Mouse (Mus musculus) regulatory T cell (primary cell): ENCODE data around the gene Stk10.

Experiments used
- in situ Hi-C: fragments of 300-600 bp; cut with MboI, MseI; formaldehyde crosslinking; loops from one replicate; pipeline ENCODE4 v1.15.1; 2025; ENCODE audit warnings: high pct_unique_total_duplicates

Gene Stk10

DNA sequence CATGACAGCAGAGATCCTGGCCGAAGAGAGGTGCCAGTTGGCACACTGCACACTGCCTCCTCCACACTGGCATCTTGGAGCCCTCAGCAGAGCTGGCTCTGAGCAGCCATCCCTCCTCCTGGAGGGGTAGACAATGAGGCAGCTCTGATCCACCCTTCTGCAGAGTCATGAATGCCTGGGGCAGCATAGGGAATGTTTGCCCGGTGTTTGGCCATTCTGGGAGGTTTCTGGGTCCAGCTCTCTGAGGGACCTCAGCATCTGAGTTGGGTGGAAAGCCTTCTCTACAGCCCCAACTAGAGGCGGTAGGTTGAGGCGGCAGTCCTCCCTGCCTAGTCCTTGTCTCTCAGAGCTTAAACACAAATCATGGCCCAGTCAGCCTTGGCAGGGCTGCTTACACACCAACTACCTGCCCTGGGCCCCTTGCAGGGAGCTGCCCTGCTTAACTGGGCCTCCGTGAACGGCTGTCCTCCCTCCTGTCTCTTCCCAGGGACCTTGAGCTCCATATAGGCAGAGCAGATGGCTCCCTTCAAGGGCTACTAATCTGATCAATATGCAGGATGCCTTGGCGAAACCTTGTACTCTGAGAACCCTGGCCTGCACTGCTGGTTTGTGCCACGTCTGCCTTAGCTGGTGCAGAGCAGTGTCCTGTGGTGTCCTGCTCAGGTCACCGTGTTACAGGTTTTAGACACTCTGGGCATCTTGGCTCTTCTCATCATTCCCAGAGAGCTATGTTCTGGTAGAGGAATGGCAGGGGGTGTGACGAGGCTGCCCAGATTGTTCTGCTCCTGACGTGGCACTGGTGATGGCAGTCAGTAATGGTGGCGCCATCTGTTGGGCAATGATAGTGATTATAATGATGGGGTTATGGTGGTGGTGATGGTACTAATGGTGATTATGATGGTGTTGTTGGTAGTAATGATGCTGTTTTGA lies 59.1 kb downstream of the Stk10 start:
- in situ Hi-C loops, result loop anchor here (5.0 to 10.0 kb wide), 2 partner anchors 145 to 247 kb away; partner anchors contain the start of gene Sh3pxd2b

DNA sequence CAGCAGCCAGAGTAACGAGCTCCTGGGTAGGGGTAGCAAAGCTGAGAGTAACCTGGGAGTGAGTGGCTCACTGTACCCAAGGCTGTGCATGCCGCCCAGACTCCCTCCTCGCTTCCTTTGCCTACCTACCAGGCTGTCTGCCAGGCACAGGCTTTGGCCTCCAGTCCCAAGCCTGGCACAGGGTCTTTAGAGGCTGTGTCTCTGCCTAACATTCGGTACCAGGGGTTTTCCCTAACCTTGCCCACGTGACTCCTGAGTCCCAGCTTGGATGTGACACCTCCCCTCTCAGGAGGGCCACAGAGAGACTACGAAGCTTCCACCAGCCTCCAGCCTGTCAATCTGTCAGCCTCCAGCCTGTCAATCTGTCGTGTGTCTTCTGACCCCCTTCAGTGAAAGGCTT lies 60.0 kb downstream of the Stk10 start:
- in situ Hi-C loops, result loop anchor here (5.0 to 10.0 kb wide), 2 partner anchors 146 to 248 kb away; partner anchors contain the start of gene Sh3pxd2b

DNA sequence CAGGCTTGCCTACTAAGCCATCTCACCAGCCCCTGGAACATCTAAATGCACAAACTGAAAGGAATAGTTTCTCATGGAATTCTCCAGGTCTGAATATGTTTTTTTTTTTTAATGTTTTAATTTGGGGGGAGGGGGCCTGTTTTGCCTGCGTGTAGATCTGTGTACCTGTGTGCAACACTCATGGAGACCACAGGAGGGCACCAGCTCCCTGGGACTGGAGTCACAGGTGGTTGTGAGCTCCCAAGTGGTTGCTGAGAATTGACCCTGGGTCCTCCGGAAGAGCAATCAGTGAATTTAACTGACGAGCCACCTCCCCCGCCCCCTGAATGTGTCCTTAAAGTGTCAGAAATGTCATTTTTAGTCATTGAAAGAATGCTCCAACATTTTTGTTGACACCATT lies 61.0 kb downstream of the Stk10 start:
- in situ Hi-C loops, result loop anchor here (5.0 to 10.0 kb wide), 2 partner anchors 147 to 249 kb away; partner anchors contain the start of gene Sh3pxd2b

DNA sequence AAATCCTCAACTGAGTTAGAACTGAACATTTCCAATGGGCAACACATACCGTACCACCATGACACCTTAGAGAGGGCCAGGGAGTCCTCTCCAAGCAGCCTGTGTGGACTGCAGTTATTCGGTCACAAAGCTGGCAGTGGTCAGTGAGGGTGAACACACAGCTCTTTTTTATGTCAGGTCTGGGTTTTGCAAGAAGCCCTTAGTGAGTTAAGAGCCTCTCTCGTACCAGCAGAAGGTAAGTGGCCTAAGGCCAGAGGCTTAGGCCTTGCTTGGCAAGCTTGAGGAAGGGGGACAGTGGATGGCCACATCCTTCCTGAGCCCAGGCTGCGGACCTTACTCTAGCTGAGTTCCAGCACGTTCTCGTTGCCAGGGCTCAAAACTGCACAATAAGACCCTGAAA lies 67.3 kb downstream of the Stk10 start:
- in situ Hi-C loops, result loop anchor here (25.0 kb wide), 1 partner anchor 537 kb away; the partner anchor contains the start of gene Fgf18

DNA sequence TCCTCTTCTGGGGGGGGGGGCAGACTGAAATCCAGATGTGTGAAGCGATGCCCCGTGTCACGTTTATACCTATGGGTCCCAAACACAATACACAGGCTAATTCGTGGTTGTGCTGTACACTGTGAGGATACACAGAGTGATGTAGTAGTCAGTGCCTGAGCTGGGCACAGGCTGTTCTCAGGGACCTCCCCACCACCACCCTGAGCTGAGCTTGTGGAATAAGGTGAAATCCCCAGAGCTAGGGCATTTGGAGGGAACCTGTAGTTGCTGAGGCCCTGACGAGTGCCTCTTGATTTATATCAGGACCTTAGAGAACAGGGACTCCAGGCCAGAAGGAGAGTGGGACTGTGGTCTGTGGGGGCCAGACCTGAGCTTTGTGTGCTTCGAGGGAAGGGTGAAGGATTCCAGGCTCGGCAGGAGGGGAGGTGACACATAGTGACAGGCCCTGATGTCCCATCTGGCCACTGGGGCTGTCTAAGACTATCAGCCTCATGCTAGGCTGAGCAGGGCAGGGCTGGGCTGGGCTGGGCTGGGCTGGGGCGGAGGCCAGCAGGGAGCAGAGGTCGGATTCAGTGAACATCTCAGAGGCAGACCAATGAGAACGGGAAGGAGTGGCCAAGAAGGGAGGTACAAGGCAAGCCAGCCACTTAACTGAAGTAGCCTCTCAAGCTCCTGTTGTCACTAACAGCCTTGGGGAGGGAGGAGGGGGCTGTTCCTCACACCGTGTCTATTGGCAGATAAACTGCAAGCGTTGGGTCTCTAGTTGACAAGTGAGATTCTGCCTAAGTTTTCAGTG lies 68.6 kb downstream of the Stk10 start:
- in situ Hi-C loops, result loop anchor here (25.0 kb wide), 1 partner anchor 536 kb away; the partner anchor contains the start of gene Fgf18

DNA sequence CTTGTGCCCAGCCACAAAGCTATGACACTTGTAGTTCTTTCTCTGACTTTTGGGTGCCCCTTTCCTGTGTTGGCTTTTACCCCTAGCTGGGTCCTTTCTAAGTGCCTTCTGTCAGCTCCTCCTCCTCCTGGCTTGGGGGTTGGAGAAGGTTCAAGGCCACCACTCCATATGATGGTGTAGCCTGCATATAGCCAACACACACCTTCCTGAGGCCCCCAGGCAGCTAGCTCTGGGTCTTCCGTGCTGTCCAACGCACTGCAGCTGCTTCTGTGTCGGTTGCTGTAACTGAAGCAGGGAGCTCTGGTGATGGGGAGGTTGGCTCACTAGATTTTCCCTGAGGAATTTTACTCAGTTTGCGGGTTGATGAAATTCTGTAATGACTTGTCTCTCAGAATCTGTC lies 71.6 kb downstream of the Stk10 start:
- in situ Hi-C loops, result loop anchor here (25.0 kb wide), 1 partner anchor 533 kb away; the partner anchor contains the start of gene Fgf18

DNA sequence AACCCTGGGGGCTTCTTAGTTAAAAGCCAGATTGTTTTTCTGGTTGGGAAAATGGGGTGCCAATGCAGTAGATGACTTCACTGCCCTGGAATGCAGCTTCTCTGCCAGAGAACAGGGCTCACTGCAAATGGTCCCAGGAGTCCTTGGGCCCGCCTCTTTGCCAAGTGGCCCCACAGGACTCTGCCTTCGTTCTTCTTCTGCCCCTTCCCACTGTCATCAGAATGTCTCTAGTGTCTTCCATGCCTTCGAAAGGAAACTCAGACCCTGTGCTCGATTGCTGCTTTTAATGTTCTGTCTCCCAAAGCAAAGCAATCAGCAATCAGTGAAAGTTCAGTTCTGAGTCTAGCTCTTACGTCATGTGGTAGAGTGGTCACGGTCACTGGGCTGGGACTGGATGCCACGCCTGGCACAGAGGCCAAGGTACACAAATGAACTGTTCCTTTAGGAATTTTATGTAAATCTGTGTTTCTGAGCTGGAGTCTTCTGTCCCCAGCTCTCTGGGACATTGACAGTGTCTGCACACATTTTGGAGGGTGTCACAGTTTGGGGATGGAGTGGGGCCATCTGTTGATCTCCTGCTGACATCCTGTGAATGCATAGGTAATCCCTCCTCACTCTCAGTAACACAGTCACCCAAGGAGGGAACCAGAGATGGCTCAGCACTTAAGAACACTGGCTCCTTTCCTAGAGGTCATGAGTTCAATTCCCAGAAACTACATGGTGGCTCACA lies 72.2 kb downstream of the Stk10 start:
- in situ Hi-C loops, result loop anchor here (25.0 kb wide), 1 partner anchor 532 kb away; the partner anchor contains the start of gene Fgf18

DNA sequence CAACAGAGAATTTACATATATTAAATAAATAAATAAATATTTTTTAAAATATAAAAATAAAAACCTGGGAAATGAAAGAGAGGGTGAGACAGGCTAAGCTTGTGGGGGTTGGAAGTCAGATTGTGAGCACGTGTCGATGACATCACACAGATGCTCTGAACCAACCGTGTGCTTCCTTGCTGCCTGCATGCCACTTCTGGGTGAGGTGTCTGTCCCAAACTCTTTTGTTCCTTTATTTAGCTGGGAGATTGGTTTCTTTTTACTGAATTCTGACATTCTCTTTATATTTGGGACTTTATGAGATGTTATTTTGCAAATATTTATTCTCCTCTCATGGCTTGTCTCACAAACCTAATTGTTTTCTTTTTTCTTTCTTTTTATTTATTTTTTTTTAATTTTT lies 72.8 kb downstream of the Stk10 start:
- in situ Hi-C loops, result loop anchor here (25.0 kb wide), 1 partner anchor 531 kb away; the partner anchor contains the start of gene Fgf18

DNA sequence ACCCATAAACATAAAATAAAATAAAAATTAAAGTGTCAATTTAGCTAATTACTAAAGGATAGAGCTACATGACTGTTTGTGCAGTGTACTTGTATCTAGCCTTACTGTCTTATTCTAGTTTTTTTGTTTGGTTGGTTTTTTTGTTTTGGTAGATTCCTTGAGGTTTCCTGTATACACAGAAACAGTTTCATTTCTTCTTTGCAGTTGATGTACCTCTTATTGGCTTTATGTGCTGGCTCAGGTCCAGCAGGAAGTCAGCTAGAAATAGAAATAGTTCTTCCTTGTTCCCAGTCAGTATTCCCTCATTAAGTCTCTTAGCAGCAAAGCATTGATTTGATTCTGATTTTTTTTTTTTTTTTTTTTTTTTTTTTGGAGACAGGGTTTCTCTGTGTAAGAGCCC lies 74.2 kb downstream of the Stk10 start:
- in situ Hi-C loops, result loop anchor here (25.0 kb wide), 1 partner anchor 530 kb away; the partner anchor contains the start of gene Fgf18

DNA sequence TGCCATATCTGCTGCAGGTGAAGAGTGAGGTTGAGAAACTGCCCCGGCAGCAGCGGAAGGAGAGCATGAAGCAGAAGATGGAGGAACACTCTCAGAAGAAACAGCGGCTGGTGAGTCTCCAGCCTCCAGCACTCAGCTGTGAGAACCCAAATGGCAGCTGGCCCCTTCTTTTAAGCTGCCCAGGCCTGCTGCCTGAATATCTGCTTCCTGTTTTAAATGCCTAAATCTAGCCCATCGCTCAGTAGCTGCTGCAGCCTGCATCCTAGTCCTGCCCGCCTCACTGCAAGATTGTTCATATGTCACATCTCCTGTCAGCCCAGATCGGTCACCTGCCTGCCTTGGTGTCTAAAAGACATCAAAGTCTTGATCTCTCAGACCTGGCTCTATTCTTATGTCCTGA lies 77.5 kb downstream of the Stk10 start:
- in situ Hi-C loops, result loop anchor here (25.0 kb wide), 1 partner anchor 527 kb away; the partner anchor contains the start of gene Fgf18

DNA sequence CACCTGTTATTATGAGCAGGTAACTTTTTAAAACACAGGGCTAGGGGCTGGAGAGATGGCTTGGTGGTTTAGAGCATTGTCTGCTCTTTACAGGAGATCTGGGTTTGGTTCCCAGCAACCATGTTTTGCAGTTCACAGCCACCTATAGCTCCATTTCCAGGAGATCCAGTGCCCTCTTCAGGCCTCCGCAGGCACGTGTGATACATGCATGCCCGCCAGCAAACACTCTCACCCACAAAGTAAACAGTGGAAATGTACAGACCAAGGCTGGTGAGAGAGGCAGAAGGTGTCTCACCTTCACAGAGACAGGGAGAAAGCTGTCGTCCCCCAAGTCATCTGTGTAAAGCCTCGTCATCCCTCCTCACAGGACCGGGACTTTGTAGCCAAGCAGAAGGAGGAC lies 79.2 kb downstream of the Stk10 start:
- in situ Hi-C loops, result loop anchor here (25.0 kb wide), 1 partner anchor 525 kb away; the partner anchor contains the start of gene Fgf18

DNA sequence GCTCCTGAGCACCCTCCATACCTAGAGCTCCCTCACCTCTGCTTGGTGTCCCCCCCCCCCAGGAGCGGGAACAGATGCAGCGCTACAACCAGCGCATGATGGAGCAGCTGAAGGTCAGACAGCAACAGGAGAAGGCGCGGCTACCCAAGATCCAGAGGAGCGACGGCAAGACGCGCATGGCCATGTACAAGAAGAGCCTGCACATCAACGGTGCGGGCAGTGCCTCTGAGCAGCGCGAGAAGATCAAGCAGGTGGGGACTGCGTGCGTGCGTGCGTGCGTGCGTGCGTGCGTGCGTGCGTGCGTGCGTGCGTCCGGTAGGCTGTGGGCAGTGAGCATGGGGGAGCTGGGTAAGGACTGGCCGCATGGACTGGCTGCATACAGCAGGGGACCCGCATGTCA lies 81.4 kb downstream of the Stk10 start:
- in situ Hi-C loops, result loop anchor here (25.0 kb wide), 1 partner anchor 523 kb away; the partner anchor contains the start of gene Fgf18

DNA sequence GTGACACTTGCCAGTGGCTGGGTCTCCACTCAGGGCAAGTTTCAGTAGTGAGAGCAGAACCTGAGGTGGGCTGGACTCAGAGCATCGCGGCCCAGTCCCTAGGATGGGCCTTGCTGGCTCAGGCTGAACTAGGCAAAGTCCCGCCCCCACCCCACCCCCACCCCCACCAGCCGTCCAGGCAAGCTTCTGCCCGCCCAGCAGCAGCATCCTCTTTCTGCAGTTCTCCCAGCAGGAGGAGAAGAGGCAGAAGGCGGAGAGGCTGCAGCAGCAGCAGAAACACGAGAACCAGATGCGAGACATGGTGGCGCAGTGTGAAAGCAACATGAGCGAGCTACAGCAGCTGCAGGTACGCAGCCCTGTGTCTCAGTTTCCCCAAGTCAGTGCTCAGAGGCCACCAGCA lies 82.5 kb downstream of the Stk10 start:
- in situ Hi-C loops, result loop anchor here (25.0 kb wide), 1 partner anchor 522 kb away; the partner anchor contains the start of gene Fgf18

DNA sequence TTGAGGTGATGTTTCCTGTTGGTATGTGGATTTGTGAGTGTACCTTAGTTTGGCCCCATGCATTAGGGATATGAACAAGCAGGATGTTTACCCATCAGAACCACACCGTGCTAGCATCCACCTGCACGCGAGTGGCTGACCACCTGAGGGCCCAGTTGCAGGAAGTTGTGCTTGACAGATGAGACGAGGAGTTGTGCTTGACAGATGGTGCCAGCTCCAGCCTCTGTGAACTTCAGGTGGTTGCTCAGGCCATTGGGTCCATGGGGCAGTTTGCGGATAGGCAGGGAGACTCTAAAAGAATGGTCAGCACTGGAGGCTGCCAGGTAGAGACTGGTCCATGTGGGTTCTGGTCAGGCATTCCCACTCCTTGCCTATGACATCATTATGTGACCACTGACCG lies 83.0 kb downstream of the Stk10 start:
- in situ Hi-C loops, result loop anchor here (25.0 kb wide), 1 partner anchor 521 kb away; the partner anchor contains the start of gene Fgf18

DNA sequence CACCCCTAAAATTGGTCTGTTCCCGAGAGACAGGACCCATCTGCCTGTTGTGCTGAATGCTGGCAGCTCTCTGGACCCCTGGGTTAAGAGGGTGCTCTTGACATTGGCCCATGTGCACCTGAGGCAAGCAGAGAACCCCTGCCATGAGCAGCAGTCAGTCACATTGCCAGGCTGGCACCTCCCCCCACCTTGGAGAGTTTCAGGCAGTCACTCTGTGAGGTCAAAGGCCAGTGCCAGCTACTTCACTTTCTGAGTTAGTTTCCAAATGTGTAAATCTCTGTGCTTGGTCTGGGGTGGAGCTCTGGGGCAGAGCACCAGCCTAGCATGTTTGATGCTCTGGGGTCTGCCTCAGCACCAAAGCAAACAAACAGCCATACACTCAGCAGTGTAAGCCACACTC lies 84.9 kb downstream of the Stk10 start:
- in situ Hi-C loops, result loop anchor here (25.0 kb wide), 1 partner anchor 519 kb away; the partner anchor contains the start of gene Fgf18

DNA sequence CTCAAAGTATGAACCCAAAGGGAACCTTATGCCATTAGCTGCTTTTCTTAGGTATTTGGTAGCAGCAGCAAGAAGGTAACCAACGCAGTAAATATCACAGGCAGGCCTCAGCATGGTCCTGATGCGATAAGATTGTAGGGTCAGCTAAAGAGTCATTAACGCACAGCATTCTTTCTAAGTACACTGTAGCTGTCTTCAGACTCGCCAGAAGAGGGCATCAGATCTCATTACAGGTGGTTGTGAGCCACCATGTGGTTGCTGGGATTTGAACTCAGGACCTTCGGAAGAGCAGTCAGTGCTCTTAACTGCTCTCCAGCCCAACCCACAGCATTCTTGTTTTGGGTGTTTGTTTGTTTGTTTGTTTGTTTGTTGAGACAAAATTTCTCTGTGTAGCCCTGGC lies 85.5 kb downstream of the Stk10 start:
- in situ Hi-C loops, result loop anchor here (25.0 kb wide), 1 partner anchor 519 kb away; the partner anchor contains the start of gene Fgf18

DNA sequence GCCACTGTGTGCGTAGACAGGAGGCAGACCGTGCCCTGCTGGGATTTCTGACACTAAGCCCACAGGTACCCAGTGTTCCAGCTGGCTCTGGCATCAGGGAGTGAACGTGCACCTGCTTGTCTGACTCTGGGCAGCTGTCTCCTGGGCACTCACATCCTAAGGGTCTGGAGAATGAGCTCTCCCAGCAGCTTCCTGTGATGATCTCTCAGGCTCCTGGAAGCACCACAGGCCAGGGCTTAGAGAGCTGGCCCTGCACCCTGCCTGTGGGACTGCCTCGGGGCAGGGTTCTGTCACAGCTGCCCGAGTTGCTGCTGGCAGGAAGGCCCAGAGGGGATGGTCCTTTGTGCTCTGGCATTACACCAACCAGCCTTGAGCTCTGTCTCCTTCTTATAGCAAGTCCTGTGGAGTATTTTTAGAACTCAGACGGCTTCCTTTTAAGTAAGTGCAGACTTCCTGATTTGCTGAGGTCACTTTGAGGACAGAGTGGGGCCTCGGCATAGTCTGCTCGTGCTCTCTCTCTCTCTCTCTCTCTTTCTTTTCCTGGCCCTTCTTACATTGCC lies 86.2 kb downstream of the Stk10 start:
- in situ Hi-C loops, result loop anchor here (25.0 kb wide), 1 partner anchor 518 kb away; the partner anchor contains the start of gene Fgf18

DNA sequence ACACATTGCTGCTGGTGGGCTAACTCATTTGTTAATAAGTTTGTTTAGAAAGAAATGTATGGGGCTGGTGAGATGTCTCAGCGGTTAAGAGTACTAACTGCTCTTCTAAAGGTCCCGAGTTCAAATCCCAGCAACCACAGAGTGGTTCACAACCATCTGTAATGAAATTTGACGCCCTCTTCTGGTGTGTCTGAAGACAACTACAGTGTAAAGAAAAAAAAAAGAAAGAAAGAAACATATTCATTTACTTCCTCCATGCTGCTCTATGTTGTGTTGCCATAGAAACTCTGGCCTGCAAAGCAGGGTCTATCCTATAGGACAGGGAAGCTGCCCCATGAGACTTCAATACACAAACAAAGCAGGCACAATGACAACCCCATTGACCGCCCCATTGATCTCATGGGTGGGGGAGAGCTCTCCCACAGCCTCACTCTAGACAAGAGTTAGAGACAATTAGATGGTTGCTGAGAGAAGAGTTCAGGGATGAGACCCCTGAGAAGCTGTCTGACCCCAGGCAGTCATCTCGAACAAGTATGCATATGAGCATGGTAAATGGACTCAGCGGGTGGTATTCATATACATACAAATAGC lies 86.9 kb downstream of the Stk10 start:
- in situ Hi-C loops, result loop anchor here (5.0 to 25.0 kb wide), 2 partner anchors 87 to 517 kb away; partner anchors contain the start of gene Fgf18

DNA sequence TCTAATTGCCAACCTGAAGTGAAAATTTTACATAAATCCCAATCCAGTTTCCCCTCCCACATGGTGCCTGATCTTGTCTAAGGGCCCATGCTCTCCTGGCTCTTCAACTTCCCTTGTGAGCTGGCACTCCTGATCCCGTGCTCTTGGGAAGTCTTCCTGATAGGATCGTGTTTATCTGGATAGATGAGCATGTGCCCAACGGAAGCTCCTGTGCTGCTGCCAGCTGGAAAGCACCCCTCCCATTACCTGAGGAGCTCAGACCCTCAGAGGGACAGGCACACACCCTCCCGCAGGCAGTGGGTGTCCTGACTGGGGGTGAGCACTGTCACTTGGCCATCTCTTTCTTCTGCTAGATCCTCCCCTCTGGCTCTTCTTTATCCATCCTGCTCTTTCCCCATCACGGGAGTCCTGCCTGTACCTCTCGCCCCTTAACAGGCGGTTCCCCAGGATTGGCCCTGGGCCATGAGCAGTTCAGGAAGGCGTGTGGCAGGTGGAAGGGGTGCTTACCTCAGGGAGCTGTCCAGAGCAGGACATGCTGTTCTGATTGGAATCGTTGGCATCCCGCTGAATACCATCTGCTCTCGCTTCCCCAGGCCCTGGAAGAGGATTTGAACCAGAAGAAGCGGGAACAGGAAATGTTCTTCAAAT lies 88.8 kb downstream of the Stk10 start:
- in situ Hi-C loops, result loop anchor here (5.0 to 25.0 kb wide), 2 partner anchors 85 to 515 kb away; partner anchors contain the start of gene Fgf18
